In the genomic region with DNA sequence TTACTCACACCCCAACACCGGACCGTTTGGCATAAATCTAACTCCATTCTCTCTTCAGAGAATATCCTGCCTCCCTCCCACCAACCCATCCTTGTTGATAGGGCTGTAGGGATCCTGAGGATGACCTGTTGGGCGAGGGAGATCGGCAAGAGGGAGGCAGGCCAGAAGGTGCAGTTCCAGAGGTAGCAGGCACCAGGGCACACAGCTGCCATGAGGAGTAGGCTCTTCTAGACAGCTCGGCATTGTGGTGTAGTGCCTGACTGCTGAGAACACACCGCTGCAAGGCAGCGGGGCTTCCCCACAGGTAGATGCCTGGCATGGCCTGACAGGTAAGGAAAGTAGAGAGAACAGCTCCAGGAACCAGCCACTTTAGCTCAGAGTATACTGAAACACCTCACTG, we compare ENCODE assay signal across 11 mouse cellular contexts. TPM values are rescaled to one million over a fixed set of nuclear protein-coding genes. Genes with fewer than 3 reads are reported as not detected.
DNase-seq lines count a peak whose midpoint lies in the region; ATAC-seq lines count a peak whose summit lies in the region.
"Had no signal": no experiment of that assay in that cellular context is flagged by ENCODE, and none has a peak within 500 bp of the region (broad histone marks: within the 10 kb centered on the region; RNA-seq: fewer than 3 reads in every experiment).

No protein-coding gene starts in this region.

- H3K9me3 ChIP-seq in heart, embryonic 15.5 days (replicated peaks) = no peaks in the 10 kb centered on the region
- no peaks in the 10 kb centered on the region for H3K9me3 ChIP-seq in embryonic facial prominence, embryonic 11.5 days (replicated peaks; ENCODE audit: control insufficient read depth, low read length)
- no peaks in the 10 kb centered on the region for H3K9me3 ChIP-seq in hindbrain, embryonic 10.5 days
- H3K9me3 ChIP-seq in midbrain, embryonic 11.5 days (ENCODE audit: control insufficient read depth, low read length) = no peaks in the 10 kb centered on the region
- H3K9me3 ChIP-seq: stomach, embryonic 15.5 days had no signal

- ATAC-seq in heart, embryonic 15.5 days (replicated peaks; ENCODE audit: insufficient number of reproducible peaks, insufficient read depth, low FRiP score, low read depth) = no peak
- ATAC-seq in embryonic facial prominence, embryonic 11.5 days (replicated peaks; ENCODE audit: insufficient number of reproducible peaks, low FRiP score, low TSS enrichment, low read depth) = no peak; the same call in 1 of the 2 replicates
- peak; percentile 28 for ATAC-seq in midbrain, embryonic 11.5 days (ENCODE audit: low FRiP score)

- H3K4me2 ChIP-seq in heart, embryonic 15.5 days = peak overlapping the region; percentile 38; the same call in 1 of the 2 replicates
- H3K4me2 ChIP-seq in embryonic facial prominence, embryonic 11.5 days (ENCODE audit: low read depth, low read length) = peak overlapping the region; percentile 25; the same call in 1 of the 2 replicates
- H3K4me2 ChIP-seq in midbrain, embryonic 11.5 days = no peak overlapping the region

- H3K27ac ChIP-seq in heart, embryonic 15.5 days = no peak overlapping the region
- no peak overlapping the region for H3K27ac ChIP-seq in embryonic facial prominence, embryonic 11.5 days (replicated peaks; ENCODE audit: low read depth, low read length)
- H3K27ac ChIP-seq in hindbrain, embryonic 10.5 days = peak overlapping the region; percentile 56; the same call in 1 of the 2 replicates
- H3K27ac ChIP-seq in midbrain, embryonic 11.5 days (ENCODE audit: low read depth, low read length) = no peak overlapping the region
- H3K27ac ChIP-seq: stomach, embryonic 15.5 days had no signal

- H3K9ac ChIP-seq in heart, embryonic 15.5 days = no peak overlapping the region
- H3K9ac ChIP-seq in embryonic facial prominence, embryonic 11.5 days (replicated peaks; ENCODE audit: low read length) = 0 out of 2 replicates have a peak overlapping the region, but pooled peaks have one; percentile 13
- 0 out of 2 replicates have a peak overlapping the region, but pooled peaks have one; percentile 32 for H3K9ac ChIP-seq in midbrain, embryonic 11.5 days (ENCODE audit: low read length)
- H3K9ac ChIP-seq: stomach, embryonic 15.5 days had no signal

- DNase-seq in heart, adult 8-10 months (ENCODE audit: low spot score) = no peak
- no peak for DNase-seq in embryonic facial prominence, embryonic 11.5 days (ENCODE audit: low spot score)
- no peak for DNase-seq in hindbrain, embryonic 10.5 days (ENCODE audit: low spot score)
- DNase-seq in midbrain, embryonic 11.5 days (ENCODE audit: low spot score, missing footprints) = no peak
- DNase-seq in right cerebral cortex, postnatal 14 days = no peak
- no peak for DNase-seq in urinary bladder, adult 2 months (ENCODE audit: low spot score)
- DNase-seq in kidney, postnatal 4 days = no peak

- H3K4me1 ChIP-seq in heart, embryonic 15.5 days (replicated peaks) = peaks cover 16% of the 10 kb centered on the region
- no peaks in the 10 kb centered on the region; the same call in 1 of the 2 replicates for H3K4me1 ChIP-seq in embryonic facial prominence, embryonic 11.5 days (ENCODE audit: control insufficient read depth, insufficient read depth, low read length)
- peaks cover 51% of the 10 kb centered on the region for H3K4me1 ChIP-seq in hindbrain, embryonic 10.5 days (replicated peaks)
- peaks cover 23% of the 10 kb centered on the region for H3K4me1 ChIP-seq in midbrain, embryonic 11.5 days (ENCODE audit: control insufficient read depth, insufficient read depth, low read length)

- no peaks in the 10 kb centered on the region for H3K36me3 ChIP-seq in heart, embryonic 15.5 days
- H3K36me3 ChIP-seq in embryonic facial prominence, embryonic 11.5 days (replicated peaks; ENCODE audit: control insufficient read depth, insufficient read depth, low read depth, low read length) = no peaks in the 10 kb centered on the region
- H3K36me3 ChIP-seq in hindbrain, embryonic 10.5 days = no peaks in the 10 kb centered on the region
- H3K36me3 ChIP-seq in midbrain, embryonic 11.5 days (ENCODE audit: control insufficient read depth, insufficient read depth, low read length) = no peaks in the 10 kb centered on the region
- H3K36me3 ChIP-seq: stomach, embryonic 15.5 days had no signal

- H3K27me3 ChIP-seq in heart, embryonic 15.5 days = peaks cover 27% of the 10 kb centered on the region
- peaks cover 5% of the 10 kb centered on the region for H3K27me3 ChIP-seq in embryonic facial prominence, embryonic 11.5 days (ENCODE audit: control insufficient read depth, insufficient read depth, low read length)
- H3K27me3 ChIP-seq in hindbrain, embryonic 10.5 days (ENCODE audit: insufficient read depth, poor library complexity, severe bottlenecking) = peaks cover 53% of the 10 kb centered on the region
- peaks cover 6% of the 10 kb centered on the region for H3K27me3 ChIP-seq in midbrain, embryonic 11.5 days (ENCODE audit: control insufficient read depth, insufficient read depth, low read length)

- no peak overlapping the region for H3K4me3 ChIP-seq in heart, embryonic 15.5 days
- H3K4me3 ChIP-seq in embryonic facial prominence, embryonic 11.5 days (ENCODE audit: low read depth, low read length) = no peak overlapping the region
- peak overlapping the region; percentile 30 for H3K4me3 ChIP-seq in hindbrain, embryonic 10.5 days
- H3K4me3 ChIP-seq in midbrain, embryonic 11.5 days (ENCODE audit: low read depth, low read length) = no peak overlapping the region
- H3K4me3 ChIP-seq: stomach, embryonic 15.5 days had no signal

- 32% methylated on average over 7 of the region's 7 CpGs for WGBS in heart, embryonic 15.5 days
- WGBS in embryonic facial prominence, embryonic 11.5 days = 21% methylated on average over 7 of the region's 7 CpGs
- WGBS in hindbrain, embryonic 10.5 days = 20% methylated on average over 7 of the region's 7 CpGs
- WGBS in midbrain, embryonic 11.5 days = 19% methylated on average over 7 of the region's 7 CpGs

RNA-seq across cellular contexts. Expression of gene Cdk18, which starts 18.3 kb away (rescaled TPM):
- polyA plus RNA-seq in heart, embryonic 15.5 days (2015; fragmentation: Nextera tagmentation; extraction: Ambion mirVana) = 1.8 and 2.6 TPM in 2 replicates
- total RNA-seq in heart, adult 8-10 months (2022) = 10 to 100 TPM; 16.9 to 21.5 (median 18.3) TPM
- polyA plus RNA-seq in embryonic facial prominence, embryonic 11.5 days (2014; fragmentation: Nextera tagmentation; extraction: Ambion mirVana) = 1.6 and 2.3 TPM in 2 replicates
- polyA plus RNA-seq in hindbrain, embryonic 10.5 days (2016; fragmentation: Nextera tagmentation; extraction: Ambion mirVana) = 2.1 and 2.2 TPM in 2 replicates
- 0.14 and 0.19 TPM in 2 replicates for polyA plus RNA-seq in midbrain, embryonic 11.5 days (2014; fragmentation: Nextera tagmentation; extraction: Ambion mirVana)
- polyA plus RNA-seq in urinary bladder, adult 2 months (2012; rRNA removed) = 20.5 and 26.8 TPM in 2 replicates
- total RNA-seq: megakaryocyte, adult 5-6 weeks had no signal
- polyA plus RNA-seq: CD4-positive, CD25-positive, alpha-beta regulatory T cell, adult 4 months had no signal

RNA-seq across cellular contexts. Expression of gene Lemd1, which starts 33.4 kb away (rescaled TPM):
- polyA plus RNA-seq in heart, embryonic 15.5 days (2015; fragmentation: Nextera tagmentation; extraction: Ambion mirVana) = not detected in 2 replicates
- total RNA-seq in heart, adult 8-10 months (2022) = not detected
- 1.1 and 3.4 TPM in 2 replicates for polyA plus RNA-seq in embryonic facial prominence, embryonic 11.5 days (2014; fragmentation: Nextera tagmentation; extraction: Ambion mirVana)
- 2.6 and 7.7 TPM in 2 replicates for polyA plus RNA-seq in hindbrain, embryonic 10.5 days (2016; fragmentation: Nextera tagmentation; extraction: Ambion mirVana)
- polyA plus RNA-seq in midbrain, embryonic 11.5 days (2014; fragmentation: Nextera tagmentation; extraction: Ambion mirVana) = 10.7 and 12.9 TPM in 2 replicates
- polyA plus RNA-seq in urinary bladder, adult 2 months (2012; rRNA removed) = 0.23 and 0.32 TPM in 2 replicates
- total RNA-seq: megakaryocyte, adult 5-6 weeks had no signal
- polyA plus RNA-seq: CD4-positive, CD25-positive, alpha-beta regulatory T cell, adult 4 months had no signal

RNA-seq across cellular contexts. Expression of gene AC124108.1, which starts 33.4 kb away (rescaled TPM):
- 0.04 TPM in 1 of 2 replicates, not detected in the other for polyA plus RNA-seq in heart, embryonic 15.5 days (2015; fragmentation: Nextera tagmentation; extraction: Ambion mirVana)
- under 1 TPM in 1 of 4 experiments, not detected in 3; 0.09 TPM for total RNA-seq in heart, adult 8-10 months (2022)
- 0.65 and 0.99 TPM in 2 replicates for polyA plus RNA-seq in embryonic facial prominence, embryonic 11.5 days (2014; fragmentation: Nextera tagmentation; extraction: Ambion mirVana)
- polyA plus RNA-seq in hindbrain, embryonic 10.5 days (2016; fragmentation: Nextera tagmentation; extraction: Ambion mirVana) = 1.6 and 2.8 TPM in 2 replicates
- polyA plus RNA-seq in midbrain, embryonic 11.5 days (2014; fragmentation: Nextera tagmentation; extraction: Ambion mirVana) = 5.0 and 5.2 TPM in 2 replicates
- 0.15 and 0.21 TPM in 2 replicates for polyA plus RNA-seq in urinary bladder, adult 2 months (2012; rRNA removed)
- total RNA-seq: megakaryocyte, adult 5-6 weeks had no signal
- polyA plus RNA-seq: CD4-positive, CD25-positive, alpha-beta regulatory T cell, adult 4 months had no signal
